Mouse (Mus musculus) T-helper 17 cell (primary cell): Measurements from ENCODE around the gene Cand2.

Experiments
- in situ Hi-C, 2 experiments: fragments of 300-600 bp; cut with MboI, MseI; formaldehyde crosslinking; loops; 1 replicate in 1 of 2; 2 replicates in 1 of 2; pipeline ENCODE4 v1.15.1; 2025; ENCODE audit warnings: high pct_unique_total_duplicates in 2 of 2

Cand2 gene

DNA sequence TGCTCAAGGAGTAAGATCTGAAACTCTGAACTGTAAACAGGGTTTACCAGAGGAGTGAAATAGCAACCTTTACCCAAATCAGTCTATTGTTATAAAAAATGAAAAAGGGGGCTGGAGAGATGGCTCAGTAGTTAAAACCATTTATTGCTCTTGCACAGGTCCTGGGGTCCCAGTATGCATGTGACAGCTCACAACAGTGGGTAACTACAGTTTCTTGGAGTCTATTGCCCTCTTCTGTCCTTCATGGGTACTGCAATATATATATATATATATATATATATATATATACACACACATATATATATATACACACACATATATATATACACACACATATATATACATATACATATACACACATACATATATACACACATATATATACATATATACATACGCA is 1.7 kb upstream of the Cand2 start:
- in situ Hi-C loops: no loop called here

DNA sequence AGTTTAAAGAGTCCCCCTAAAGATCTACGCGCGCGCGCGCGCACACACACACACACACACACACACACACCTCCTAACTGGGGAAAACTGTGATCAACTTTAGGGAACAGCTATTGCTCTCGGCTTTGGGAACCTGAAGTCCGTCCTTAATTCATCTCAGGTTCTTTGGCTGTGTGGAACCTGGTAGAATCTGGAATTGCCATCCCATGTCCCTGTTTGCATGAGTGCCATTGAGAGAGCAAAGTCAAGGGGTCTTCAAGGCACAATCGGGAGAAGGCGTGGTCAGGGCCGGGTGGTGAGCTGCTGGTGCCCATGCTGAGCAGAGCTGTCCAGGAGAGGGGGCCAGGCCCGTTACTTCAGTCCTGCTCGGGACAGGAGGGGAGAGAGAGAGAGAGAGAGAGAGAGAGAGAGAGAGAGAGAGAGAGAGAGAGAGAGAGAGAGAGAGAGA is 348 bp upstream of the Cand2 start:
- in situ Hi-C loops: no loop called here

DNA sequence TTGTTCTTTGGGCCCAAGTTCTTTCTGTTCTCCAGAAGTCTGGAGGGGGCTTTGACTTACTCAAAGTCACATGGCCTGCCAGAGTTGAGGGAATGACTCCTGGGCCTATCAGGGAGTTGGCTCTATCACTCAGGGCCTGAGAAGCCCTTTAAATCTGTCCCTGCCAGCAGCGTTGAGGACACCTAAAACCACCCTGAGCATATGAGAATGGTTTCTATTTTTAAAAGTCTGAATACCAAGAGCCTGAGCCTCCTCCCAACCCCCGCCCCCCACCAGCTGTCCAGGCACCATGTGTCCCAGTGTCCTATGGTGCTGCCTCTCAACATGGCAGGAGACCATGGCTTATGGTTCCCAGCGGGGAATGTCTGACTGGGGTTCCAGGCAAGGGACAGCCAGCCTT is 1.5 kb downstream of the Cand2 start:
- in situ Hi-C loops: no loop called here

DNA sequence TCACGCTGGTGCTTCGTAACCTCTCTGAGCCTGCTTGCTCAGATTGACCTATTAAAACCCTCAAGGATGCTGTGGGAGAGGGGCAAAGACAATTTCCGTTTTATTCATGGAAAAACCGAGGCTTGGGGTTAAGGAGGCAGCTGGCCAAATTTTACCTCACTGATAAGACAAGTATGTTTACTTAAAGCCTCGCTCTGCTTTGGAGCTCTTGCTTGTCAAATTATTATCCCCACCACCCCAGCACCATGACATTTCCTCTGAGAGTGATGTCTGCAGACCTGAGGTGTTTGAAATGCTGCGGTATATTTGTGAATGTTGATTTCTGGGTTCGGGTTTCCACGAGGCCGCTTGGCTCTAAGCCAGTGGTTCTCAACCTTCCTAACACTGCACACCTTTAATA is 2.0 kb downstream of the Cand2 start:
- in situ Hi-C loops: no loop called here

DNA sequence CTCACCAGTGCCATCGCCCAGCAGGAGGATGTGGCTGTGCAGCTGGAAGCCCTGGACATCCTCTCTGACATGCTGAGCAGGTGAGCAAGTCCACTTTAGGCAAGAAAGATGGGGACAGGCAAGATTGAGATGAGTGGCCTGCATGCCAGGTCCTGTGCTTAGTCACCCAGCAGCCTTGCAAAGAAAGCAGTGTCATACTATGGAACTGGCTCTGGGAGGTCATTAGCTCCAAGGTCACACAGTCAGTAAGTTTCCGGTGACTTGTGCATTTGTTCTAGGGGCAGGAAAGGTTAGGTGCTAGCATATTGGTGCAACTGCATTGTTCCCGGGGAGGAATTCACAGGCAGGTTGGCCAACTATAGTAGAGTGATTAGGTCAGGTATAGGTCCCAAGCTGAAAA is 8.4 kb downstream of the Cand2 start:
- in situ Hi-C loops: no loop called here

DNA sequence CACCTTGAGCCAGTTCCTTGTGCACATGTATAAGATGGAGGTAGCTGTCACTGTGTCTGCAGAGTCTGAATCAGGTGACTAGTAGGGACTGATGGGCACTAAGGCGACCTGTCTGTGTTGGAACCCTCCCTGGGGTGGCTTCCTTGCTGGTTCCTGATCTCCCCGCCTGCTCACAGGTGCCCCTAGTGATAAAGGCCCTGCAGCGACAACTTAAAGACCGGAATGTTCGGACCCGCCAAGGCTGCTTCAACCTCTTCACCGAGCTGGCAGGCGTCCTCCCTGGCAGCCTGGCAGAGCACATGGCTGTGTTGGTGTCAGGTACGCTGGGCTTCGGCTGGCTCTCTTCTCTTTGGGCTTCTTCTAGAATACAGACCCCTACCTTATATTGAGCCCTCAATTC is 16.7 kb downstream of the Cand2 start:
- in situ Hi-C loops: no loop called here

DNA sequence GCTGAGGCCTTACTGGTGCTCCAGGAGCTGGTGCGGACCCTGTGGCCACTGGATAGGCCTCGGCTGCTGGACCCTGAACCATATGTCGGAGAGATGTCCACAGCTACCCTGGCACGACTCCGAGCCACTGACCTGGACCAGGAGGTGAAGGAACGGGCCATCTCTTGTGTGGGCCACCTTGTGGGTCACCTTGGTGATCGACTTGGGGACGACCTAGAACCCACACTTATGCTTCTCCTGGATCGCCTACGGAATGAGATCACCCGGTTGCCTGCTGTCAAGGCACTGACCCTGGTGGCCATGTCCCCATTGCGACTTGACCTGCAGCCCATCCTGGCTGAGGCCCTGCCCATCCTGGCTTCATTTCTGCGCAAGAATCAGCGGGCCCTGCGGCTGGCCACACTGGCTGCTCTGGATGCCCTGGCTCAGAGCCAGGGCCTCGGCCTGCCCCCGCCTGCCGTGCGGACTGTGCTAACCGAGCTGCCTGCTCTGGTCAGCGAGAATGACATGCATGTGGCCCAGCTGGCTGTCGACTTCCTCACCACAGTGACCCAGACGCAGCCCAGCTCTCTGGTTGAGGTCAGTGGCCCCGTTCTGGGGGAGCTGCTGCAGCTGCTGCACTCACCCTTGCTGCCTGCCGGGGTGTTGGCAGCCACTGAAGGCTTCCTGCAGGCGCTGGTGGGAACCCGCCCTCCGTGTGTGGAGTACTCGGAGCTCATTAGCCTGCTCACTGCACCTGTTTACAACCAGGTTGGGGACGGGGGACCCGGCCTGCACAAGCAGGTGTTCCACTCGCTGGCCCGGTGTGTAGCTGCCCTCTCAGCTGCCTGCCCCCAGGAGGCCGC is 17.7 kb downstream of the Cand2 start:
- in situ Hi-C loops: no loop called here

DNA sequence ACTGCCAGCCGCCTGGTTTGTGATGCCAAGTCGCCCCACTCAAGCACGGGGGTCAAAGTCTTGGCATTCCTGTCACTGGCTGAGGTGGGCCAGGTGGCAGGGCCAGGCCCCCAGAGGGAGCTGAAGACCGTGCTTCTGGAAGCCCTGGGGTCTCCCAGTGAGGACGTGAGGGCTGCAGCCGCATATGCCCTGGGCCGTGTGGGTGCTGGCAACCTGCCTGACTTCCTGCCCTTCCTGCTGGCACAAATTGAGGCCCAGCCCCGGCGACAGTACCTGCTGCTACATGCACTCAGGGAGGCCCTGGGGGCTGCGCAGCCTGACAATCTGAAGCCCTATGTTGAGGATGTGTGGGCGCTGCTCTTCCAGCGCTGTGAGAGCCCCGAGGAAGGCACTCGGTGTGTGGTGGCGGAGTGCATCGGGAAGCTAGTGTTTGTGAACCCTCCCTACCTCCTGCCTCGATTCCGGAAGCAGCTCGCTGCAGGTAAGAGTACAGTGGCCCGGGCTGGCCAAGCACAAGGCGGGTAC is 18.4 kb downstream of the Cand2 start:
- in situ Hi-C loops: no loop called here

DNA sequence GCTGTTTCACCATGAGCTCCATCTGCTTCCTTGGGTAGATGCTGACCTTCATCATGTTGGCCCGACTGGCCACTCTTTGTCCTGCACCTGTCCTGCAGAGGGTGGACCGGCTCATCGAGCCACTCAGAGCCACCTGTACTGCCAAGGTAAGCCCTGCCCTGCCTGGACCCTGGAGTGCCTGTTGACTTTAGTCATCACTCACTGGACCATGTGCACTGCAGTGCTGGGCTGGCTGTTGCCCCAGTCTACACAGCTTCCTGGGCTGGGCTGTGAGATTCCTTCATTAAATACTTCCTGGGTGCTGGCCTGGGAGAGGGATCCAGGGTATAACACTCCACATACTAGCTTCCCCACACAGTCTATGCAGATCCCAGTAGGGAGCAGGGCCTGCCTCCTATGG is 27.5 kb downstream of the Cand2 start:
- in situ Hi-C loops: no loop called here

DNA sequence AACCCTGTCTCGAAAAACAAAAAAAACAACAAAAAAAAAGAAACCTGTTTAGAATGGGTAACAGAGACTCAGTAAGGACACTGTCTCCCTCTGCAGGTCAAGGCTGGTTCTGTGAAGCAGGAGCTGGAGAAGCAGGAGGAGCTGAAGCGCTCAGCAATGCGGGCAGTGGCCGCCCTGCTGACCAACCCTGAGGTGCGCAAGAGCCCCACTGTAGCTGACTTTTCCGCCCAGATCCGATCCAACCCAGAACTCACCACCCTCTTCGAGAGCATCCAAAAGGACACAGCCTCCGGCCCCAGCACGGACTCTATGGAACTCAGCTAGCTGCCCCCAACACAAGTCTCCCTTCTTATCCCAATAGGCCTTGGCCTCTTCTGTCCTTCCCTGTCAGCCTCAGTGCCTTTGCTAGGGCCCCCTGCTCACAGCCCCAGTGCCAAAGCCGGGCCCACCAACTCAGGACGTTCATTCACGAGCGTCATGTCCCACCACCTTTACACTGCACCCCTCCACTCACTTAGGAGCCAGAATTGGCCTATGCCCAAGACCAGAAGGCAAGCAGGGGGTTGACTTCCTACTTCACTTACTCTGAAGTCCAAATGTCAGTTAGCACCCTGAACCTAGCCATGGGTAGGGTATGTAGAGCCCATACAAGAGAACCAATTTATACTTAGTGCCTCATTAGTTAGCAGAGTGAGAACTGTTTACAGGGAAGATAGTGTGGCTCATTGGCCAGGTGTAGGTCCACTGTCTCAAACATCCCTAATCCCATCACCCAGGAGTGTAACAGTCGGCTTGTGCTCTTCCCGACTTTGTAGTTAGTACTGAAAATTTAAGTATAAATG is 29.4 kb downstream of the Cand2 start:
- in situ Hi-C loops: no loop called here

DNA sequence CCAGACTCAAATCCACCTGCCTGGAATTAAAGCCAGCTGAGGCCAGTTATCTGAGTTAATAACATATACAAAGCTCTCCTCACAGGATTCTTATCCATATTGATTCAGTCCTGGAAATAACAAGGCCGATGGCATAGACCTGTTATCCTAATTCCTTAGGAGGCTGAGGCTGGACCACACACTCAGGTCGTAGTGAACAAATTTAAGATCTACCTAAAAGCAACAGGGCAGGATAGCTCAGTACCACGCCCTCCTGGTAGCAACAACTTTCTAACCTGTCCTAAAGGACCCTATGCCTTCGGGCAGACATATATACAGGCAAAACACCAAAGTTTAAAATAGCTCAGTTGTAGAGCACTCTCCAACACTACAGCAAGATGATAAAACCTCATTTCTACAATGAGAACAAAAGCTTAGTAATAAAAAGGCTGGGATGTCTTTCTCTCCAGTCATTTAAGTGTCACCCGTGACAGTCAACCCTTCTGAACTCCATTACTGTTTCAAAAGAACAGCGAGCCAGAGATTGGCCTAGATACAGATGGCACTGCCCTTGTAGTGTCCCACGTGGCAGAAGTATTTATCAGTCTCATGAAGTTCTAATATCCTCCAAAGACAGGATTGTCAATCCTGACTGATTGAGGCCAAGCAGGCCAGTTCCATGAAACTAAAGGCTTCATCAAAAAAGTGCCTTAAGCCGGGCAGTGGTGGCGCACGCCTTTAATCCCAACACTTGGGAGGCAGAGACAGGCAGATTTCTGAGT is 30.3 kb downstream of the Cand2 start:
- in situ Hi-C loops: no loop called here

DNA sequence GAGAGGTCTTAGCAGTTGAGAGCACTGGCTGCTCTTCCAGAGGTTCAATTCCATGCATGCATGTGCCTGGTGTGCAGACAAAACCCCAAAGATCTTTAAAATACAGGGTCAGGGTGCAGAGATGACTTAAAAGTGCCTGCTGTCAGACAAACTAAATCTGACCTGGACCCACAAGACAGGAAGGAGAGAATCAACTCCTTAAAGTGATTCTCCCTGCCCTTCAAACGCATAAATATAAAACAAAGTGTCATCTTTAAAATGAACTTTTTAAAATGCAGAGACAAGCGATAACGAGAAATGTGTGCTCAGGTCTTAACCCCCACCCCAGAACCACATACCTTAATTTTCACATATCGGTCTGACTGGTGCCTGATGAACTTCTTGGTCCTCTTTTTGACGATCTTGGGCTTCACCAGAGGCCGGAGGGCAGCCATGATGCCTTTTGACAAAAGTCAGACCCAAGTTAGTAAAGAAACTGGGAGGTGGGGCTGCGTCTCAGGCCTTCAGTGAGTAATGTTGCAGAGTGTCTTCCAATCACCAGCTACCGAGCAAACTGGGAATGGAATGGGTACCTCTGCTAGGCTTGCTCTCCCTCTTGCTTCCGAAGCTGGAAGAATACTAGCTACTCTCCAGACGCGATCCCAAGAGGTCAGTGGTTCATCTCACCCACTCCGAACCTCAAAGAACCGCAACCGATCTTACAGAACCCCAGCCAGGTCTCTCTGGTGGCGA is 33.3 kb downstream of the Cand2 start:
- in situ Hi-C loops: no loop called here

DNA sequence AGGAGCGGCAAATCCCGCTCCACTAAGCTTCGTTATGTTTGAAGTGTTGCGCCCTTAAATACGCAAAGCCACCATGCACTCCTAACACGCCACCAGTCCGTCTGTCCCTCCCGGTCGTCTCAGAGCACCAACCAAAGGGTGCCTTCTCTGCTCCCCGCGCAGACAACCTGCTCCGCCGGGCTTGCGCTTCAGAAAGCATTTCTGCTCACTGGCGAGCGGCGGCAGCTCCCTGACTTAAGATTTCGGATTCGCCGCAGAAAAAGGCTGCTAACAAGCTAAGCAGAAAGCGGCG is 33.8 kb downstream of the Cand2 start:
- in situ Hi-C loops: no loop called here

DNA sequence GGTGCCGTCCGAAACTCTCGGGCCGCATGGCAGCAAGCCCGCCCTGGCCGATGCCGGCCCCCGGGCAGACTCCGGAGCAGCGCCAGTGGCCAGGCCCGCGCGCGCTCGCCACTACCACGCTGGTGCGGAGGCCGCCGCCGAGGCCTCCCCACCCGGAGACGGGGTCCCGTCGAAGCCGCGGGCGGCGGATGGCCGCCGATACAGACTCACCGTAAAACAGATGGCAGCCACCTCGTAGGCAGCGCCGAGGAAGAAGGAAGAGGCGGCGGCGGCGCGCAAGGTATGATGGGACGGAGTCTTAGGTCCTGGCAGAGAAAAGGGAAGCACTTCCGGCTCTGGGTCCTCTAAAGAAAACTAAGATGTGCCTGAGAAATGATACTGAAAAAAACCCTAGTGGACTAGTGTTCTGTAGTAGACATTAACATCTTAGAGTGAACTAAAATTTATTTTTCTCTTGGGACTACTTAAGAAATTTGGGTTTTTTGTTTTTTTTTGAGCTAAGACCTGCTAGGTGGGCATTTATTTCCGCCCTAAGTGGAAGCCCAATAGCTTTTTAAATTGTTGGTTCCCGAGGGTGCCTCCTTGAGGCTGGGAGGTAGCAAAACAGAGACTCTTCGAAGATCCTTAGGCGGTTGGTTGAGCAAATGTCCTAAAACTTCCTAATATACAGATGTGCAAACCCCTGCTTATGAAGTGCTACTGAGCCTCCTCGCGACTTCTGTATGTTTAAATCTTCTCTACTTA is 34.3 kb downstream of the Cand2 start, which contains the start of gene Rpl32:
Gene Rpl32 (minus strand): TSS at position 260 of the 744 bp plus-strand sequence.
- in situ Hi-C loops: no loop called here

DNA sequence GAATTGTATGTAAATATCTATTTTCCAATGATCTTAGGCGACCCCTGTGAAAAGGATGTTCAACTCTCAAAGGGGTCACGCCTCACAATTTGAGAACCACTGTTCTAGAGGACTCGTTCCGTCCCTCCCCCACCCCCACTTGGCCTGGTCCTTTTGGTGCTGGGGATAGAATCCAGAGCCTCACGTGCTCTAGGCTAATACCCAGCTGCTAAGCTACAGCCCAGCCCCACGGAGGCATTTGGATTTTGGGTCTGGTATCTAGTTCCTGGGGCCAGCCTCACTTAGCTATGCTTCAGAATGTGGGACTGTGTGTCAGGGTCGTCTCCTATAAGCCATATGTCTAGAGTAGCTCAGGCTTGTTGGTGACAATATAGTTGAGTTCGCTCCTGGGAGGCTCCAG is 37.3 kb downstream of the Cand2 start:
- in situ Hi-C loops: loop anchor here in 1 of 2 experiments (5.0 kb wide), 1 partner anchor 41 kb away; the partner anchor contains the start of genes Ift122 and Mbd4

DNA sequence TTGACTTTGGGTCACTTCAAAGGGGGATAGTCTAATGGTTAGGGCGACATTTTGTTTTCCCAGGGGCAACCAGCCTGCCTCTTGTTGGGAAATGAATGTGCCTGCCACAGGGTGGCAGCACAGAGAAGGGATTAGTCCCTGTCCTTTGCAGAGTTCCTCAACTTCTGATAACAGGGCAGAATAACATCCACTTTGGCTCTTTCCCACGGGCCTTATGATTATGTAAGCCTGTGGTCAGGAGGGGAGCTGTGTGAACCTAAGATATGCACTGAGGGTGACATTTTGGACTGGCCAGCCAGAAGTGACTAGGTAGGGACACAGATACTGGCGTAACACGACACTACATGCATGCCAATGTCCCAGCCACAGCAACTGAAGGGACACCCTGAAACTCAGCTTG is 39.8 kb downstream of the Cand2 start:
- in situ Hi-C loops: loop anchor here in 1 of 2 experiments (5.0 kb wide), 1 partner anchor 38 kb away; the partner anchor contains the start of genes Ift122 and Mbd4

DNA sequence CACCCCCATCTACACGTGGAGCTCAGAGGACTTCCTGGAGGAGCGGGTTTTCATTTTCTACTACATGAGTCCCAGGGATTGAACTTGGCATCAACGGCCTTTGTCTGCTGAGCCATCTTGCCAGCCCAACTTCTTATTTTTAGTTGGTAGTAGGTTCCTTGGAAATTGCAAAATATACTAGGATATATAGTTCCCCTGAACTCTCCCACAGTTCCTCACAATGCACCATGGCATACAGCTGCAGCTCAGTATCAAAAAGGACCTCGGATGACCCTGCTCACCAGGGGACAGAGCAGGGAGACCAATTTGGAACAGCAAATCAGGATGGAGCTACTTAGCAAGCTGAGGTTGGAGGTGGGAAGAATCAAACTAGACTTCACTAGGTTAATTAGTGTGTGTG is 40.7 kb downstream of the Cand2 start:
- in situ Hi-C loops: no loop called here

DNA sequence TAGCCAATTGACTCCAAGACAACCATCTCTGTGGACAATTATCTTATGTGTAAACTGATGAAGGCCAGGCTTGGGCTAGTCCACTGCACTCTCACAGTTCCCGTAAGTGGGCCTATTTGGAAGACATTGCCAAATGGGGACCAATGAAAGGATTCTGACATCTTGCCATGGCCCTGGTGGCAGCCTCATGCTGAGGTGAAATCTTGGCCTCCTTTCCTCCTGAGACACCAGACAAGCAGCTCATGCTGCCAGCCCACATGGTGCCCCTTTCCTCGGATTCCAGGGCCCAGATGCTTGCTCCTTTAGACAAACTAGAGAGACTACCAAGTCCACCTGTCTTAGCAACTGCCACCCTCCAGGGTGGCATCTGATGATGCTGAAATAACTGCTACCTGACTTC is 43.8 kb downstream of the Cand2 start:
- in situ Hi-C loops: no loop called here

DNA sequence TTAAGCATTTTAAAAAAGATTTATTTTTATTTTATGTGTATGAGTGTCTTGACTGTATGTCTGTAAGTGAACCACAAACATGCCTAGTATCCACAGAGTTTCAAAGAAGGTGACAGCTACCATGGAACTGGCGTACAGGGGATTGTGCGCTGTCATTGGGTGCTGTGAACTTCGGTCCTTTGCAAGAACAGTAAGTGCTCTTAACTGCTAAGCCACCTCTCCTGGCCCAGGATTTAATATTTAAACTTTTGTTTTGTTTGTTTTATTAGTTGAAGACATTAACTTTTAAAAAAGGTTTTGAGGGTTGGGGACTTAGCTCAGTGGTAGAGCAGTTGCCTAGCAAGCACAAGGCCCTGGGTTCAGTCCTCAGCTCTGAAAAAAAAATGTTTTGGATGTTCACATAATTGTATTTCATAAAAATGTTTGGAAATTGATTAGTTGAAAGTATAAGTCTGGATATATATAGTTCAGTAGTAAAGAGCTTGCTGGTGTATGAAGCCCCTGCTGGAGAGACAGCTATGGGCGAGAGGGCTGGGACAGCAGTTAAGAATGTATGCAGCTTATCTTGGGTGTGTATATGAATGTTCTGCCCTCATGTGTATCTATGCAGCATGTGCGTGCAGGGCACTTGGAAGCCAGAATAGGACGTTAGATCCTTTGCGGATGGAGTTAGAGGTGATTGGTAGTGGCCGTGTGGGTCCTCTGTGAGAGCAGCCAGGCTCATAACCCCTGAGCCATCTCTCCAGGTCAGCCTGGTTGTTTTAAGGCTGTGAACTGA is 47.1 kb downstream of the Cand2 start:
- in situ Hi-C loops: no loop called here
